Mouse (Mus musculus) small intestine, adult 2 months (tissue): ENCODE data around the gene Uaca. TPM values are rescaled to one million over a fixed set of nuclear protein-coding genes. Genes with fewer than 3 reads are reported as not detected.

ENCODE experiments used
- H3K27ac ChIP-seq: fragments of 200-500 bp; 2 replicates; pipeline ENCODE4 v1.5.1; 2012; ENCODE audit warnings: low read depth, low read length, control low read depth, inconsistent platforms; ENCODE audit not compliant: insufficient read depth
- H3K27me3 ChIP-seq: fragments of 200-500 bp; 2 replicates; pipeline ENCODE4 v1.6.1; 2012; ENCODE audit warnings: mild to moderate bottlenecking, moderate library complexity, low read length, inconsistent platforms; ENCODE audit not compliant: control insufficient read depth, insufficient read depth
- H3K36me3 ChIP-seq: fragments of 200-500 bp; 2 replicates; pipeline ENCODE4 v1.6.1; 2012; ENCODE audit warnings: mild to moderate bottlenecking, low read length, control low read depth, inconsistent platforms; ENCODE audit not compliant: control insufficient read depth, insufficient read depth
- H3K4me1 ChIP-seq: fragments of 200-500 bp; 2 replicates; pipeline ENCODE4 v1.6.1; 2012; ENCODE audit warnings: low read length, inconsistent platforms, mixed read lengths; ENCODE audit not compliant: control insufficient read depth, insufficient read depth, insufficient read length
- H3K4me3 ChIP-seq: fragments of 200-500 bp; 2 replicates; pipeline ENCODE4 v1.5.1; 2012; ENCODE audit warnings: low read depth, mild to moderate bottlenecking, control low read depth, inconsistent platforms, low read length, moderate library complexity
- CTCF ChIP-seq: fragments of 200-500 bp; IDR thresholded peaks from 2 replicates; pipeline ENCODE4 v1.5.1; 2012; ENCODE audit warnings: low read depth, mild to moderate bottlenecking, control low read depth, inconsistent platforms, low read length, moderate library complexity, mixed read lengths; ENCODE audit not compliant: insufficient replicate concordance, insufficient read length; ENCODE audit errors: extremely low read depth
- POLR2A ChIP-seq: fragments of 200-500 bp; IDR thresholded peaks from 2 replicates; pipeline ENCODE4 v1.6.1; 2012; ENCODE audit warnings: low read depth, mild to moderate bottlenecking, control low read depth, inconsistent platforms, low read length, moderate library complexity
- WGBS: fragments of 180-500 bp; shearing (Covaris S2); methylation state at CpG from one replicate; pipeline ENCODE4 v1.1.7; 2018; 5-methylcytosine and 5-hydroxymethylcytosine counted together
- polyA plus RNA-seq: library from polyadenylated mRNA; depleted of rRNA; stranded (reverse); fragments of >200 nt; gene quantifications from 2 replicates; pipeline ENCODE4 v1.2.3, GENCODE M21; 2012

The Uaca gene
- polyA plus RNA-seq, 1 experiment, result 23.3 TPM

GRCm38 (mm10) chr9:60821501-60821900, 27.2 kb downstream of the Uaca start:
- H3K27me3 ChIP-seq, result no peaks in the 10 kb centered on the region
- H3K27ac ChIP-seq, result no peak overlapping the region
- no peak overlapping the region for H3K4me3 ChIP-seq
- WGBS, result 78% methylated on average over 4 of the region's 4 CpGs
- 0 out of 2 replicates have a peak, but pooled peaks cover 2% of the 10 kb centered on the region for H3K36me3 ChIP-seq
- TF ChIP-seq CTCF (no peak), POLR2A (no peak)
- H3K4me1 ChIP-seq, result peaks cover 13% of the 10 kb centered on the region

GRCm38 (mm10) chr9:60822681-60823080, 28.3 kb downstream of the Uaca start:
- Histone ChIP-seq H3K4me1 (peaks cover 14% of the 10 kb centered on the region), H3K36me3 (0 out of 2 replicates have a peak, but pooled peaks cover 2% of the 10 kb centered on the region), H3K4me3 (no peak overlapping the region), H3K27me3 (no peaks in the 10 kb centered on the region), H3K27ac (no peak overlapping the region)
- TF ChIP-seq CTCF (no peak), POLR2A (no peak)
- 73% methylated on average over 6 of the region's 6 CpGs for WGBS

GRCm38 (mm10) chr9:60825506-60825905, 31.2 kb downstream of the Uaca start:
- Histone ChIP-seq H3K27me3 (no peaks in the 10 kb centered on the region), H3K4me3 (no peak overlapping the region), H3K4me1 (peaks cover 10% of the 10 kb centered on the region), H3K36me3 (0 out of 2 replicates have a peak, but pooled peaks cover 2% of the 10 kb centered on the region), H3K27ac (no peak overlapping the region)
- 86% methylated on average over 7 of the region's 7 CpGs for WGBS
- TF ChIP-seq CTCF (no peak), POLR2A (no peak)

GRCm38 (mm10) chr9:60826759-60827158, 32.4 kb downstream of the Uaca start:
- Histone ChIP-seq H3K4me3 (no peak overlapping the region), H3K27ac (no peak overlapping the region), H3K36me3 (0 out of 2 replicates have a peak, but pooled peaks cover 2% of the 10 kb centered on the region), H3K4me1 (peaks cover 10% of the 10 kb centered on the region), H3K27me3 (no peaks in the 10 kb centered on the region)
- TF ChIP-seq CTCF (no peak), POLR2A (no peak)
- whole genome bisulfite sequencing, result 33% methylated on average over 7 of the region's 7 CpGs

- TF ChIP-seq POLR2A (no peak), CTCF (no peak)
- Histone ChIP-seq H3K36me3 (no peaks in the 10 kb centered on the region), H3K27me3 (no peaks in the 10 kb centered on the region), H3K27ac (no peak overlapping the region), H3K4me3 (no peak overlapping the region), H3K4me1 (peaks cover 10% of the 10 kb centered on the region)
- 53% methylated on average over 2 of the region's 2 CpGs for WGBS
Measured at GRCm38 (mm10) chr9:60828196-60828595, 33.9 kb downstream of the Uaca start.

- peaks cover 10% of the 10 kb centered on the region for H3K4me1 ChIP-seq
- no peak for TF ChIP-seq POLR2A
- no peak for TF ChIP-seq CTCF
- H3K27me3 ChIP-seq, result no peaks in the 10 kb centered on the region
- WGBS, result 90% methylated on average over 4 of the region's 4 CpGs
- no peak overlapping the region for H3K4me3 ChIP-seq
- H3K36me3 ChIP-seq, result no peaks in the 10 kb centered on the region
- H3K27ac ChIP-seq, result no peak overlapping the region
Measured at GRCm38 (mm10) chr9:60829610-60830009, 35.3 kb downstream of the Uaca start.

- Histone ChIP-seq H3K27me3 (no peaks in the 10 kb centered on the region), H3K4me3 (no peak overlapping the region), H3K4me1 (peaks cover 10% of the 10 kb centered on the region), H3K36me3 (no peaks in the 10 kb centered on the region), H3K27ac (no peak overlapping the region)
- TF ChIP-seq POLR2A (no peak), CTCF (no peak)
- WGBS, result 53% methylated on average over 3 of the region's 3 CpGs
Measured at GRCm38 (mm10) chr9:60830079-60830478, 35.7 kb downstream of the Uaca start.

GRCm38 (mm10) chr9:60832233-60832632, 37.9 kb downstream of the Uaca start:
- Histone ChIP-seq H3K36me3 (no peaks in the 10 kb centered on the region; the same call in 1 of the 2 replicates), H3K4me3 (no peak overlapping the region), H3K27me3 (no peaks in the 10 kb centered on the region), H3K4me1 (peaks cover 5% of the 10 kb centered on the region; the same call in 1 of the 2 replicates), H3K27ac (no peak overlapping the region)
- TF ChIP-seq CTCF, result no peak
- no peak for TF ChIP-seq POLR2A
- 70% methylated on average over 8 of the region's 8 CpGs for WGBS
